Comparison of ENCODE assay signal across 9 mouse cellular contexts in the genomic region with DNA sequence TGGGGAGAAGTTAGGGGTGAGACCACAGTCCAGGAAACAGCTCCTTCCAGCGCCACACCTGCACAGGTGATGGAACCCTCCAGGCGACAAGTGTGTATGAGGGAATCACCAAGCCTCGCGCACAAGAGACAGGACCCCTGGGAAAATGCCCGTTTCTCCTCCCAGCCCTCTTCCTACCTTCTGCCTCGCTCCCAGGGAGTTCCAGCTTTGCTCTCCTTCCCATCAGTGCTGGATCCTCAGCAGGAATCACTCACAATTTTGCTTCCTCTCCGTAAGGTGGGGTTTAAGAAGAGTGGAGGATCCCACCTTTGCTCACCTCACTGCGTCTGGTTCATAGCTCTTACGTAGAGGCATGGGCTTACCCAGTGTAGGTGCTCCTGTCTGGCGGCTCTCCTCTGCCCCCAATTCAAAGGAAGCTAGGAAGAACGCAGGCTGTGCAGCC. TPM values are rescaled to one million over a fixed set of nuclear protein-coding genes. Genes with fewer than 3 reads are reported as not detected.
DNase-seq lines count a peak whose midpoint lies in the region; ATAC-seq and TF ChIP-seq lines count a peak whose summit lies in the region.
"Had no signal": no experiment of that assay in that cellular context is flagged by ENCODE, and none has a peak within 500 bp of the region (broad histone marks: within the 10 kb centered on the region; RNA-seq: fewer than 3 reads in every experiment).

No protein-coding gene starts in this region.

- H3K4me2 ChIP-seq in lung, postnatal 0 days (replicated peaks; ENCODE audit: low read depth, low read length) = peak overlapping the region; percentile 89
- peak overlapping the region; percentile 97 for H3K4me2 ChIP-seq in limb, embryonic 11.5 days (ENCODE audit: low read depth, severe bottlenecking)

- no peak for TF ChIP-seq EP300 in lung, postnatal 0 days (IDR thresholded peaks at IDR 0.05)

- TF ChIP-seq CTCF in cerebellum, adult 2 months (IDR thresholded peaks at IDR 0.05; ENCODE audit: borderline replicate concordance, insufficient read depth, low read depth, low read length) = no peak
- no peak for TF ChIP-seq CTCF in lung, postnatal 0 days (IDR thresholded peaks at IDR 0.05)
- TF ChIP-seq CTCF in lung, adult 2 months (IDR thresholded peaks at IDR 0.05; ENCODE audit: insufficient read depth, low read length) = no peak

- no peak overlapping the region for H3K27ac ChIP-seq in cerebellum, adult 2 months (ENCODE audit: insufficient read depth, low read length)
- H3K27ac ChIP-seq in lung, postnatal 0 days (ENCODE audit: low read length) = no peak overlapping the region
- H3K27ac ChIP-seq in limb, embryonic 11.5 days (replicated peaks; ENCODE audit: low read depth, low read length) = no peak overlapping the region

- H3K27me3 ChIP-seq in cerebellum, adult 2 months (ENCODE audit: control insufficient read depth, insufficient read depth, low read length) = no peaks in the 10 kb centered on the region
- peaks cover 7% of the 10 kb centered on the region; the same call in 1 of the 2 replicates for H3K27me3 ChIP-seq in lung, postnatal 0 days (replicated peaks; ENCODE audit: insufficient read depth, low read length)
- H3K27me3 ChIP-seq in limb, embryonic 11.5 days (ENCODE audit: control insufficient read depth, insufficient read depth, low read length) = peaks cover 15% of the 10 kb centered on the region

- no peak for ATAC-seq in lung, postnatal 0 days
- no peak for ATAC-seq in limb, embryonic 11.5 days (ENCODE audit: insufficient number of reproducible peaks, low FRiP score, low TSS enrichment, low read depth)
- ATAC-seq in erythroblast, adult 5-6 weeks (replicated peaks; ENCODE audit: low FRiP score, poor library complexity, severe bottlenecking) = no peak

- H3K4me3 ChIP-seq in cerebellum, adult 2 months (replicated peaks; ENCODE audit: insufficient read depth, low read depth, low read length) = peak overlapping the region; percentile 51
- H3K4me3 ChIP-seq in lung, postnatal 0 days (ENCODE audit: low read depth, low read length) = peak overlapping the region; percentile 51
- no peak overlapping the region for H3K4me3 ChIP-seq in lung, adult 2 months (replicated peaks; ENCODE audit: extremely low read depth, low read depth, low read length)
- peak overlapping the region; percentile 55 for H3K4me3 ChIP-seq in limb, embryonic 11.5 days (ENCODE audit: low read depth, low read length)

- H3K36me3 ChIP-seq in lung, postnatal 0 days (ENCODE audit: insufficient read depth, low read length) = no peaks in the 10 kb centered on the region
- no peaks in the 10 kb centered on the region for H3K36me3 ChIP-seq in limb, embryonic 11.5 days (ENCODE audit: control insufficient read depth, insufficient read depth, low read length)

- no peaks in the 10 kb centered on the region; the same call in 1 of the 2 replicates for H3K4me1 ChIP-seq in cerebellum, adult 2 months (ENCODE audit: control insufficient read depth, insufficient read depth, low read length)
- H3K4me1 ChIP-seq in lung, postnatal 0 days (ENCODE audit: insufficient read depth, low read depth, low read length) = peaks cover 10% of the 10 kb centered on the region; the same call in 1 of the 2 replicates
- H3K4me1 ChIP-seq in lung, adult 2 months (ENCODE audit: control insufficient read depth, insufficient read depth, low read length) = no peaks in the 10 kb centered on the region
- peaks cover 13% of the 10 kb centered on the region; the same call in 1 of the 2 replicates for H3K4me1 ChIP-seq in limb, embryonic 11.5 days (ENCODE audit: control insufficient read depth, insufficient read depth, low read length)

- 5% methylated on average over 11 of the region's 11 CpGs for WGBS in cerebellum, adult 2 months
- WGBS in lung, postnatal 0 days = 6% methylated on average over 11 of the region's 11 CpGs
- 11% methylated on average over 11 of the region's 11 CpGs for WGBS in lung, adult 2 months
- 2% methylated on average over 11 of the region's 11 CpGs for WGBS in limb, embryonic 11.5 days

- no peak for DNase-seq in cerebellum, adult 2 months
- no peak for DNase-seq in cerebellum, adult 9-10 months
- DNase-seq in lung, postnatal 0 days (ENCODE audit: low spot score) = no peak
- DNase-seq in lung, adult 2 months = no peak
- peak; percentile 31 for DNase-seq in limb, embryonic 11.5 days (ENCODE audit: low spot score)
- peak; percentile 53 to 69 for DNase-seq in right cerebral cortex, postnatal 10 days (ENCODE audit: low spot score in 2 of 2)
- no peak for DNase-seq in thymus, postnatal 4 days

- no peak for TF ChIP-seq POLR2A in cerebellum, adult 2 months (IDR thresholded peaks at IDR 0.05; ENCODE audit: borderline replicate concordance, insufficient read depth, low read length)
- TF ChIP-seq POLR2A in lung, adult 2 months (IDR thresholded peaks at IDR 0.05; ENCODE audit: borderline replicate concordance, extremely low read depth, low read depth, low read length) = no peak

- H3K9ac ChIP-seq in lung, postnatal 0 days (replicated peaks; ENCODE audit: low read depth) = no peak overlapping the region
- no peak overlapping the region for H3K9ac ChIP-seq in limb, embryonic 11.5 days (ENCODE audit: low read length)

- H3K9me3 ChIP-seq in lung, postnatal 0 days (ENCODE audit: low read length) = no peaks in the 10 kb centered on the region
- H3K9me3 ChIP-seq in limb, embryonic 11.5 days (ENCODE audit: control insufficient read depth, low read length) = no peaks in the 10 kb centered on the region

RNA-seq across cellular contexts. Expression of a gene that starts 0.5 kb away (rescaled TPM):
- polyA plus RNA-seq in cerebellum, adult 2 months (2012; rRNA removed) = 11.8 and 12.8 TPM in 2 replicates
- 4.8 and 6.0 TPM in 2 replicates for polyA plus RNA-seq in lung, postnatal 0 days (2015; fragmentation: Nextera tagmentation; extraction: Ambion mirVana)
- 1.2 and 2.2 TPM in 2 replicates for polyA plus RNA-seq in lung, adult 2 months (2012; rRNA removed)
- 1.7 and 2.3 TPM in 2 replicates for polyA plus RNA-seq in limb, embryonic 11.5 days (2014; fragmentation: Nextera tagmentation; extraction: Ambion mirVana)
- not detected in 2 replicates for total RNA-seq in erythroblast, adult 5-6 weeks (2015; ENCODE audit: low replicate concordance)
- not detected in 2 replicates for total RNA-seq in erythroblast, adult 5-6 weeks (2017; ENCODE audit: low replicate concordance)
- total RNA-seq: common myeloid progenitor, adult 5-6 weeks had no signal

Comparison
In these comparisons a context has a peak if more than half of its experiments do, and no peak if none do; other contexts are left out.
1. DNase-seq: peak in limb, embryonic 11.5 days (single experiment) and right cerebral cortex, postnatal 10 days (2 of 2); none in cerebellum, adult 2 months (0 of 2), cerebellum, adult 9-10 months (single experiment), lung, postnatal 0 days (single experiment), lung, adult 2 months (single experiment) and thymus, postnatal 4 days (single experiment).